Mouse (Mus musculus): ENCODE measurements at regions not wholly inside any gene's neighbourhood (a gene's known extent, or its start where the extent isn't known, plus 50 kb on each side); places are given as distances from the start of the nearest gene placed in this dataset.

DNA sequence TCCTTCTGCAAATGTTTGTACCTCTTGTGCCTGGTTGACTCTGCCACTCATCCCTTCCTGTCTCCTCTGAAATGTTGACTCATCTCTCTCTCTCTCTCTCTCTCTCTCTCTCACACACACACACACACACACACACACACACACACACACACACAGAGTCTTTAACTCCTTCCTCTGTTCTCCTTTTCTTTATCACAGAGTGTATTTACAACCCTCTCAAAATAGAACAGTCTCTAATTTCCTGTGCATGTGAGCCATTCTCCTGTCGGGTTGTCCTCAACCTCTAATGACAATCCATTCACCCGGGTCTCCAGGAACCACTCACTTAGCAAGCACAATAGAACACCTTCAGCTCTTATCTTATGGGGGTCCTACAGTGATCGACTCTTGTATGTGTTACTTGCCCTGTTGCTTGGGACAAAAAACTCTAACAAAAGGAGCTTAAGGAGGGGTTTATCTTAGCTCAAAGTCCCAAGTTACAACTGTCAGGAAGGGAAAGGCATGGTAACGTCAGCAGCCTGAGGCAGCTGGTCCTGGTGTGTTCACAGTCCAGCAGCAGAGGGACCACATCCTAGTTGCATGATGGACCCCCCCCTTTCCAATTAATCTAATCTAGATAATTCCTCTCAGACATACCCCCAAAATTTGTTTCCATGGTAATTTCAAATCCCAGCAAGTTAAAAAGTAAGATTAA lies 163.0 kb downstream of the Mycn start:
- Histone ChIP-seq H3K27me3 (ENCODE audit: low read depth, poor library complexity, severe bottlenecking) (no peaks in the 10 kb centered on the region), H3K36me3 (no peaks in the 10 kb centered on the region), H3K9me3 (replicated peaks) (no peaks in the 10 kb centered on the region), H3K4me3 (no peak overlapping the region), H3K4me1 (no peaks in the 10 kb centered on the region), H3K27ac (no peak overlapping the region)
- 73% methylated on average over 4 of the region's 4 CpGs for WGBS
- no peak for DNase-seq (ENCODE audit: low spot score)

- 81% methylated on average over 8 of the region's 8 CpGs for WGBS
- no peak overlapping the region for H3K4me3 ChIP-seq
- H3K9me3 ChIP-seq (replicated peaks), result no peaks in the 10 kb centered on the region
- DNase-seq (ENCODE audit: low spot score), result no peak
- no peaks in the 10 kb centered on the region for H3K36me3 ChIP-seq
- H3K27ac ChIP-seq, result no peak overlapping the region
- H3K27me3 ChIP-seq (ENCODE audit: low read depth, poor library complexity, severe bottlenecking), result no peaks in the 10 kb centered on the region
- no peaks in the 10 kb centered on the region for H3K4me1 ChIP-seq
These were observed 164.3 kb downstream of the Mycn start for GRCm38 (mm10) chr12:12777422-12777821.

DNA sequence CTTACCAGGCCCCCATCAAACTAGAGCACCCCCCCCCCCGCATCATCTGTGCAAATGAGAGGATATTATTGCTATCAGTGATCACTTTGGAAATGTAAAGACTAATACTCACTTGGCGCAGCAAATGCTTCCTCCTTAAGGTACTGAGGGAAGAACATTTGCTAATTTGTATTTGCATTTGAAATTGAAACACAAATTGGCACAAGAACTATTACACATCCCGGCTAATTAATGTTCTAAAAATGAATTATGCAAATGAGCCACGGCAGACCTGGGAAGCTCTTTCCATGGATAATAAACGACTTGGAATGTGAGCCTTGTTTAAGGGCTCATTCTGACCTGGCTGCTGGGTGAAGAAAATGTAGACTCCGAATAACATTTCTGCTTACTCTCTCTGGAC lies 164.9 kb downstream of the Mycn start:
- Histone ChIP-seq H3K4me1 (no peaks in the 10 kb centered on the region), H3K27ac (no peak overlapping the region)
- 82% methylated on average over 6 of the region's 6 CpGs for WGBS

GRCm38 (mm10) chr12:12770970-12771369 lies 170.7 kb downstream of the Mycn start:
- no peak overlapping the region for H3K27ac ChIP-seq
- no peaks in the 10 kb centered on the region for H3K36me3 ChIP-seq
- DNase-seq (ENCODE audit: low spot score), result no peak
- H3K9me3 ChIP-seq (replicated peaks), result no peaks in the 10 kb centered on the region
- peaks cover 18% of the 10 kb centered on the region for H3K4me1 ChIP-seq
- H3K27me3 ChIP-seq (ENCODE audit: low read depth, poor library complexity, severe bottlenecking), result no peaks in the 10 kb centered on the region
- WGBS, result 81% methylated on average over 4 of the region's 4 CpGs
- no peak overlapping the region for H3K4me3 ChIP-seq

More for the DNA sequence above, 164.9 kb downstream of the Mycn start:
- DNase-seq (ENCODE audit: low spot score), result no peak
- Histone ChIP-seq H3K9me3 (replicated peaks) (no peaks in the 10 kb centered on the region), H3K36me3 (no peaks in the 10 kb centered on the region), H3K4me3 (no peak overlapping the region), H3K27me3 (ENCODE audit: low read depth, poor library complexity, severe bottlenecking) (no peaks in the 10 kb centered on the region)

DNA sequence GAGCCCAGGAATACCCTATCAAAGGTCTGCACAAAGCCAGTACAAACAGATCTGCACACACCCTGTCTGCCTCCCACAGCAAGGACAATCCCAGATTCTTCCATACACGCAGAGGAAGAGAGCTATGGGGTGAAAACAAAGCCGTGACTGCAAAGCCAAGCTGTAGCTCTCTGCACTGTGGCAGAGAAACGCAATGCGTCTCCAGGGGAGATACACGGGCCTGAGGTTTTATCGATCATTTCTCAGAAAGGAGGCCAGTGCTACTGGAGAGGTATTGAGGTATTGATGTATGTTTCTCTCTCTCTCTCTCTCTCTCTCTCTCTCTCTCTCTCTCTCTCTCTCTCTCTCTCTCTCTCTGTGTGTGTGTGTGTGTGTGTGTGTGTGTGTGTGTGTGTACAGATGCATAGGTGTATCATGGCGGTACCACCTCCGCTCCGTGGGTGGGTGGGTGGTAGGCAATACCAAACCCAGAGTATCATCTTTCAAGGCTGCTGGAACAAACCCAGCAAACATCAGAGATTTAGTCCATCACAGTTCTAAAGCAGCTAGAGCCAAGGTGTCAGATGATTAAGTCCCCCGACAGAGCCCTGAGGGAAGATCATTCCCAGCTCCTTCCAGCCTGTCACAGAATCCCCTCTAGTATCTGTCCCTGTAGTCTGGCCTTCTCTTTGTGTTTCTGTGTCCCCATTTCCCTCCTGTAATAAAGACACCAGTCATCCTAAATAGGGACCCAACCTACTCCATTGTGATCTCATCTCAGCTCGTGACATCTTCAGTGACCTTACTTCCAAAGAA lies 175.0 kb downstream of the Mycn start:
- Histone ChIP-seq H3K4me1 (peaks cover 27% of the 10 kb centered on the region), H3K27ac (no peak overlapping the region), H3K36me3 (no peaks in the 10 kb centered on the region), H3K4me3 (no peak overlapping the region), H3K27me3 (ENCODE audit: low read depth, poor library complexity, severe bottlenecking) (no peaks in the 10 kb centered on the region), H3K9me3 (replicated peaks) (no peaks in the 10 kb centered on the region)
- 62% methylated on average over 11 of the region's 11 CpGs for WGBS
- no peak for DNase-seq (ENCODE audit: low spot score)

DNA sequence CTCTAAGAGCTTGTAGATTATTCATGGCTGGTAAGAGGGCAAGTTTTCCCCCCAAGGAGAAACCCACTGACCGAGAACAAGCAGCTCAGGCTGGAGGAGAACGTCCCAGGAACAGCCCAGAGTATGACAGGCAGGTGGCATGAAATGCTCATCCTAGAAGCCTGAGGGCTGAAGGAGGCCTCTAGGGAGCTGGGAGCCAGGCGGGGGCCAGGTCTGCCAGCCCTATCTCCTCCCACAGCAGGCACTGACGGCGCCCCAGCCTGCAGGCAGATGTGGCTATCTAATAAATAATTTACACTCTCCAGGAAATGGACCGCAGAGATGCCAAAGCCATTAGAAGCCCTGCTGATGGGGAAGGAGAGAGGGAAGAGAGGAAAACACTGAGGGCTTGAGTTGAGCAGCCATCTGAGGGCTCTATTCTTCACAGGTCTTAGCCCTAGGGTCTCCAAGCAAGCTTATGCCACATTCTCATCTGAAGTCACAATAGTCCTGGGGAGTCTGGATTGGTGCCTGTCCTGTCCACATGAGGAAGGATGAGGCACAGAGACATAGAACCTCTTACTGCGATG lies 176.1 kb downstream of the Mycn start:
- DNase-seq (ENCODE audit: low spot score), result no peak
- no peaks in the 10 kb centered on the region for H3K9me3 ChIP-seq (replicated peaks)
- no peaks in the 10 kb centered on the region for H3K36me3 ChIP-seq
- no peak overlapping the region for H3K27ac ChIP-seq
- WGBS, result 62% methylated on average over 7 of the region's 7 CpGs
- H3K4me1 ChIP-seq, result peaks cover 27% of the 10 kb centered on the region
- no peaks in the 10 kb centered on the region for H3K27me3 ChIP-seq (ENCODE audit: low read depth, poor library complexity, severe bottlenecking)
- H3K4me3 ChIP-seq, result no peak overlapping the region

DNA sequence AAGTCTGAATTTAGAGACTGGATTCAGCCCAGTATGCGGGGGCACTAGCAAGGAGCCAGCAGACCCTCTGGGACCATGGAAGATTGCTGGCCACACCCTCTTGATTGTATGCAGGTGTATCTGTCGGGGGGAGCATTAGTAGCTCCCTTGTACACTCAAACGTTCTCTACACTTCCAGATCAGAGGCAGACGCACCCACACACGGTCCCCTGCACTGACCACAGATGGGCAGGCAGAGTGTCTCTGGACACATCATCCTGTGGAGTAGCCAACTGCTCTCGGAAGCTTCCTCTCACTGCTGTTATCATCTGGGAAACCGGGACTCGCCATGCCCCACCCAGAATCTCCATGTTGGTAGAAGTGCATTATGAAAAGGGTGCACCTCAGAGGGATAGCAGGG lies 176.7 kb downstream of the Mycn start:
- Histone ChIP-seq H3K9me3 (replicated peaks) (no peaks in the 10 kb centered on the region), H3K27me3 (ENCODE audit: low read depth, poor library complexity, severe bottlenecking) (no peaks in the 10 kb centered on the region), H3K27ac (no peak overlapping the region), H3K36me3 (no peaks in the 10 kb centered on the region), H3K4me1 (peaks cover 27% of the 10 kb centered on the region), H3K4me3 (no peak overlapping the region)
- WGBS, result 84% methylated on average over 8 of the region's 8 CpGs
- DNase-seq (ENCODE audit: low spot score), result no peak

- Histone ChIP-seq H3K4me1 (peaks cover 27% of the 10 kb centered on the region), H3K36me3 (no peaks in the 10 kb centered on the region), H3K27me3 (ENCODE audit: low read depth, poor library complexity, severe bottlenecking) (no peaks in the 10 kb centered on the region), H3K27ac (no peak overlapping the region), H3K4me3 (no peak overlapping the region), H3K9me3 (replicated peaks) (no peaks in the 10 kb centered on the region)
- DNase-seq (ENCODE audit: low spot score), result no peak
- WGBS, result 87% methylated on average over 4 of the region's 4 CpGs
These were observed 177.1 kb downstream of the Mycn start for GRCm38 (mm10) chr12:12764586-12764985.

DNA sequence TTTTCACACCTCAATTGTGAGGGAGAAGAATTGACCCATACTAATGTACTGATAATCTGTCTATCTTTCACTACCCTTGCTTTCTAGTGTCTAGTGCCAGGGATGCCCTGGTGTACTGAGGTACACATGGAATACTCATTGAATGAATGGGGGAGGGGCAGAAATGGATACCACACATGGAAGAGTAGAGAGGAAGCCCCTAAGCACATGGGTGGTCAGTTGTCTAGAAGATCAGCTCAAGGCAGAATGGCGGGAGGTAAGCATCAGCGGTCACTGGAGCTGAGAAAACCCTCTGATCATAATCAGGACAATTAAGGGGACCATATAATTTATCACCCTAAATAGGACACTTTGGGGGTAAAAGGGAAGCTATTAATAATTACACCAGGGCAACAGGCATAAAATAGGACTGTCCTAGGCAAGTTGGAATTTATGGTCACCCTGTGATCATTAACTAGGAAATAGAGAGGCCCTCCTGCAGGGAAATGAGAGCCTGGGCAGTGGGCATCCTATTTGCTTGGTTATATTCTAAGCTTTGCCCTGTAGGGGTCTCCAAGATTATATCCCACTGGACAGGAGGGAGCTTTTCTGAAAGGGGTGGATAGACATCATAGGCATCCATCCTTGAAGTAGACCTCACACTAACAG lies 185.3 kb downstream of the Mycn start:
- no peak for DNase-seq (ENCODE audit: low spot score)
- WGBS, result 23% methylated on average over 2 of the region's 2 CpGs
- H3K27me3 ChIP-seq (ENCODE audit: low read depth, poor library complexity, severe bottlenecking), result no peaks in the 10 kb centered on the region
- no peak overlapping the region for H3K27ac ChIP-seq
- peaks cover 19% of the 10 kb centered on the region for H3K4me1 ChIP-seq
- H3K4me3 ChIP-seq, result no peak overlapping the region
- H3K36me3 ChIP-seq, result no peaks in the 10 kb centered on the region
- H3K9me3 ChIP-seq (replicated peaks), result no peaks in the 10 kb centered on the region

DNA sequence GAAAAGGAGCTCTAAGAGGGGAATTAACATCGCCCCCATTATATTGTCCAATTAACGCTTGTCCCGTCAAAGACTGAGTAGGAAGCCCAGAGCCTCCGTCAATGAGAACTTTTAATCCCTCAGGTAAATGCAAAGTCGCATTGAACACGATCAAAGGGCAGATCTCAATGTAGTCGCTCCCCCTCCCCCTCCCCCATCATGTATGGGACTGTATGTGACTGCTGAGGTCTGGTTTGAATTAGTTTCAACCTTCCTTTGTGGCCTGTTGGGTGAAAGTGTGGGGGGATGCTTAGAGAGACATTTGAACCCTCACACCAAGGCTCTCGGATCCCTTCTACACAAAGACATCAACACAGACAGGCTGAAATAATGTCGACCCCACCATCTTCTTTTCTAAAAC lies 187.9 kb downstream of the Mycn start:
- peak; percentile 53 for DNase-seq (ENCODE audit: low spot score)
- H3K4me1 ChIP-seq, result peaks cover 19% of the 10 kb centered on the region
- H3K4me3 ChIP-seq, result no peak overlapping the region
- peak overlapping the region; percentile 67 for H3K27ac ChIP-seq
- no peaks in the 10 kb centered on the region for H3K27me3 ChIP-seq (ENCODE audit: low read depth, poor library complexity, severe bottlenecking)
- no peaks in the 10 kb centered on the region for H3K9me3 ChIP-seq (replicated peaks)
- 20% methylated on average over 9 of the region's 9 CpGs for whole genome bisulfite sequencing
- H3K36me3 ChIP-seq, result no peaks in the 10 kb centered on the region

GRCm38 (mm10) chr12:12751670-12752426 lies 189.9 kb downstream of the Mycn start:
- H3K4me3 ChIP-seq, result no peak overlapping the region
- H3K27ac ChIP-seq, result no peak overlapping the region
- 91% methylated on average over 10 of the region's 10 CpGs for WGBS
- H3K27me3 ChIP-seq (ENCODE audit: low read depth, poor library complexity, severe bottlenecking), result no peaks in the 10 kb centered on the region
- H3K4me1 ChIP-seq, result peaks cover 18% of the 10 kb centered on the region
- DNase-seq (ENCODE audit: low spot score), result no peak
- H3K36me3 ChIP-seq, result no peaks in the 10 kb centered on the region
- no peaks in the 10 kb centered on the region for H3K9me3 ChIP-seq (replicated peaks)

DNA sequence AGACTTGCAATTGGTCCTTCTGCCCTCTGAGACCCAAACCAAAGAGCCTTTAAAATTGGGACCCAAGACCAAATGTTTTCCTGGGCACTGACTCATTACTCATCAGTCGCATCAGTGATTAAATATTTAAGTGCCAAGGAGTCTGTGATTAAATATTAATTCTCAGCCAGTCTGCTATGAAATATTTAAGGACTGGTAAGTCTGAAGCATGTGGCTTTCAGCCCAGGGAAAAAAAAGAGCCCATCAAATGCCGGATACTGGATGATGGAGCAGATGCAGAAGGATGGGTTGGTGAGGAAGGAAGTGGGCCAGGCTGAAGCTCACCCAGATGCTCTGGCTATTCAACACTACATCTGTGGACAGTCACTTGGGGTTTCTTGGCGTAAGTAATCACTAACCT lies 192.0 kb downstream of the Mycn start:
- 91% methylated on average over 3 of the region's 3 CpGs for WGBS
- no peaks in the 10 kb centered on the region for H3K9me3 ChIP-seq (replicated peaks)
- no peaks in the 10 kb centered on the region for H3K27me3 ChIP-seq (ENCODE audit: low read depth, poor library complexity, severe bottlenecking)

More for the DNA sequence above, 192.0 kb downstream of the Mycn start:
- Histone ChIP-seq H3K36me3 (no peaks in the 10 kb centered on the region), H3K4me1 (peaks cover 10% of the 10 kb centered on the region), H3K4me3 (no peak overlapping the region), H3K27ac (no peak overlapping the region)
- DNase-seq (ENCODE audit: low spot score), result no peak
